Mouse (Mus musculus) cerebellum, adult 2 months (tissue): ENCODE data around the gene Btbd18.

Experiments used
- CTCF ChIP-seq: fragments of 200-500 bp; IDR thresholded peaks from 2 replicates; pipeline ENCODE4 v1.5.1; 2011; ENCODE audit warnings: low read depth, mild to moderate bottlenecking, control low read depth, low read length, moderate library complexity, borderline replicate concordance; ENCODE audit not compliant: insufficient read depth
- POLR2A ChIP-seq: fragments of 200-500 bp; IDR thresholded peaks from 2 replicates; pipeline ENCODE4 v1.6.1; 2011; ENCODE audit warnings: low read length, control low read depth, borderline replicate concordance; ENCODE audit not compliant: insufficient read depth

- TF ChIP-seq CTCF (no peak), POLR2A (peak; percentile 60; the same call in 1 of the 2 replicates)
These were observed 19.3 kb downstream of the Btbd18 start, which contains the start of the genes Gm28635 and Med19 for GRCm38 (mm10) chr2:84677968-84678880.
